Mouse (Mus musculus): ENCODE data around the gene Slc2a3. TPM values are rescaled to one million over a fixed set of nuclear protein-coding genes. Genes with fewer than 3 reads are reported as not detected.

Gene Slc2a3
- total RNA-seq (2014; fragmentation: Nextera tagmentation) (13.3 and 18.9 TPM in 2 replicates), total RNA-seq (2017) (21.5 and 26.2 TPM in 2 replicates)

GRCm38 (mm10) chr6:122801301-122801800, at the start of gene Slc2a3:
TSS of gene Slc2a3 (minus strand) at chr6:122801640.
- ATAC-seq (replicated peaks; ENCODE audit: low FRiP score, low TSS enrichment, poor library complexity, severe bottlenecking): peak; percentile 64

DNA sequence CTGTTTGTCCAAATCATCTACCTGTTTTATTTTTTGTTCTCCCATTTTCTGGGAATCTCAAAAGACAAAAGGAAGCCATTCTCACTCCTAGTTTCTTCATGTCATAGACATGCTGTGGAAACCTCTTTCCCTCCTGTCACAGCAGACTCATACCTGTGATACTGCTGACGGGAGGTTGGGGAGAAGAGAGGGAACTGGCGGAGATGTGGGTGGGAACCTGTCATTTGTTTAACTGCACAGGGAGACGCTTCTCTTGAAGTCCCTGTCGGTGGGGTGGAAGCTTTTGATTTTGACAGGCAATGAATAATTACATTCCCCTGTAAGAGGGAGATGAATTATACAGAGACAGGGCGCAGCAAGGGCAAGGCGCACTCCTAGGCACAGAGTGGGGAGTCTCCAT, 42.3 kb upstream of the Slc2a3 start:
- no peak for ATAC-seq (replicated peaks; ENCODE audit: low FRiP score, low TSS enrichment, poor library complexity, severe bottlenecking)

DNA sequence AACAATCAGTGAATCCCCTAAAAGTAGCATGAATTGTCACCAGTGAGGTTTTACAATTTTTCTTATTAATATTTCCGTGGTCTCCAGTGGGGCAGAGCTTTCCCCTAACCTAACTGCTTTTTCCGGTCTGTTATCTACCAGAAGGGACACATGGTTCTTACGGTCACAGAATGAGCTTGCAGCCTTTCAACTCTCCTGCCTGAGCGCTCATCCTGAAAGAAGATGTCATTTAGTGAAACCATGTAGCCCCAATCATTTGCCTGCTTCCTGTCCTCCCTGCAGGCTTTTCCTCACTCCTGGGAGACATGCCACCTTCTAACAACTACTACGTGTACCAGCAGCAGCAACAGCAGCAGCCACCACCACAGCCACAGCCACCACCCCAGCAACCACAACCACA, 36.1 kb upstream of the Slc2a3 start:
- ATAC-seq (replicated peaks; ENCODE audit: low FRiP score, low TSS enrichment, poor library complexity, severe bottlenecking): no peak

GRCm38 (mm10) chr6:122836974-122837373, 35.5 kb upstream of the Slc2a3 start:
- ATAC-seq (replicated peaks; ENCODE audit: low FRiP score, low TSS enrichment, poor library complexity, severe bottlenecking): no peak

- ATAC-seq (replicated peaks; ENCODE audit: low FRiP score, low TSS enrichment, poor library complexity, severe bottlenecking): peak; percentile 90
These were observed 32.9 kb upstream of the Slc2a3 start for GRCm38 (mm10) chr6:122834365-122834764.

DNA sequence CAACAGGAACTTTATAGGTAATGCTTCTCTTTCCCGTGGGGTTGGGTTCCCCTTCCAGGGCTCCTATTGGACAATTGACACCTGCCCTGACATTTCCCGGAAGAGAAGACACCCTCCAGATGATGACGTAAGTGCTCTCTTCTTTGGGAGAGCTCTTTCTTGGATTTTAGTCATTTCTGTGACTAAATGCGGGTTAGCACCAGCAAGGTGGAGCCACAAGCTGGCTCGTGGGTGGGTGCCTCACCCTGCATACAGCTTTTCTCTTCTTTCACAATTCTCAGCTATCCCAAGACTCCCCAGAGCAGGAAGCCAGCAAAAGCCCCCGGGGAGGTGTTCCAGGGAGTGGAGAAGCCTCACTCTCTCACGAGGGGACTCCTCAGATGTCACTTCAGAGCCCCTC, 31.4 kb upstream of the Slc2a3 start:
- no peak for ATAC-seq (replicated peaks; ENCODE audit: low FRiP score, low TSS enrichment, poor library complexity, severe bottlenecking)

DNA sequence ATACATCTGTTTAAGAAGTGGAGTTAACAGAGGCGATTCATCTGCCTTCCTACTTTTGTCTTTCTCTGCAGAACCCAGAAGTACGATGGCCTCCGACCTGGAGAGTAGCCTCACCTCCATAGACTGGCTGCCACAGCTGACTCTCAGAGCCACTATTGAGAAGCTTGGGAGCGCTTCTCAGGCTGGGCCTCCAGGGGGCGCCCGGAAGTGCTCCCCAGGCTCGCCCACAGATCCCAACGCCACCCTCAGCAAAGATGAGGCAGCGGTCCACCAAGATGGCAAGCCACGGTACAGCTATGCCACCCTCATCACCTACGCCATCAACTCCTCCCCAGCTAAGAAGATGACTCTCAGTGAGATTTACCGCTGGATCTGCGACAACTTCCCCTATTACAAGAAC, 26.6 kb upstream of the Slc2a3 start:
- ATAC-seq (replicated peaks; ENCODE audit: low FRiP score, low TSS enrichment, poor library complexity, severe bottlenecking): peak; percentile 73

DNA sequence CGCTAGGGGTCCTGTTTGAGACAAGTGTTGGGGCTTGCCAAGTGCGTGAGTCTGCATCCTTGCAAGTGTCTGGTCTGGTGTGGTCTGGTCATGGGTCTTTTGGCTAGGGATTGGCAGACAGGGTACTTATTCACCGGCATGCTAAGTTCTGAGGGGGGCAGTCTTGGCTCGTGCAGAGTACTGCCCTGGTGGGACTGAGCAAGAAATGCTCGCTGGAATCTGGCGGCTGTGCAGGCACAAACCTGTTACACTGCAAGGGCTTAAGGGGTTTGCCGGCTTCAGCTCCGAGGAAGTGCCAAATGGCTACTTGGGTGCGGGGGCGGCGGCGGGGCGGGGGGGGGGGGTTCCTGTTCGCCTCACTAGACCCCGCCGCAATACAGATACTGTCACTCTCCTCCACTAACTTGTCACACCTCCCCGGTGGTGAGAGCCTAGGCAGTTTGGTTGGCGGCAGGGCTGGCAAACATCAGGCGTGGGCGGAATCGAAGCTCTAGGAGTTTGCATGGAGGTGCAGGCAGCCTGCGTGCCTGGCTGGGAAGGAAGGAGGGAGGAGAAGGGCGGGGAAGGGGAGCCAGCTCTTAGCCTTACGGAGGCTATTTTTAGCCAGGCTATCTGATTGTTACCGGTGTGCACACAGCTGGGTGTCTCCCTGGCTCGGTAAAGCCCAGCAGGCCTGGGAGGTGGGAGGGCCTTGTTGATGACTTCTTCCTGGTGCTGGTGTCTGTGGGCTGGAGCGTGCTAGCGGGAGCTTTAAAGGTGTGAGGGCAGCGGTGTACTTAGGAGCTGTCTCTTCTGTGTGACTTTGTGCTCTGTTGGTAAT, 24.7 kb upstream of the Slc2a3 start:
- ATAC-seq (replicated peaks; ENCODE audit: low FRiP score, low TSS enrichment, poor library complexity, severe bottlenecking): peak; percentile 95

GRCm38 (mm10) chr6:122825166-122825565, 23.7 kb upstream of the Slc2a3 start:
- no peak for ATAC-seq (replicated peaks; ENCODE audit: low FRiP score, low TSS enrichment, poor library complexity, severe bottlenecking)

GRCm38 (mm10) chr6:122824086-122824485, 22.6 kb upstream of the Slc2a3 start:
- ATAC-seq (replicated peaks; ENCODE audit: low FRiP score, low TSS enrichment, poor library complexity, severe bottlenecking): no peak

DNA sequence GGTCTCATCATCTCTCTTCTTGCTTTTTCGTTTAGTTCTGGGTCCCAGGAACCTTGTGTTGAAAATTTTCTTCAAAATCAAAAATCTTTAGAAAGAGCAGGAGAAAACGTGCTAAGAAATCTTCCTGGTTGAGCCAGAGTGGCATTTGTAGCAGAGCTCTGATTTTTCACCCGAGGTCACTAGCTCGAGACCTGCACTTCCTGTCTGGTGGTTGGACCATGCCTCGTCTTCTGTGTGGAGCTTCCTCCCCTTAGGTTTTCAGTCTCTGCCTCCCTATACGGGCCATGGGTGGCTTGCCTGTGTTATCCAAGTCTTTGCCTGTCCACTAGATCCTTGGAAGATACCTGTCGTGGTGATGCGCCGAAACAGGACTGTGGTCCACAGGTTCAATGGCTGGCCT, 20.4 kb upstream of the Slc2a3 start:
- ATAC-seq (replicated peaks; ENCODE audit: low FRiP score, low TSS enrichment, poor library complexity, severe bottlenecking): no peak

DNA sequence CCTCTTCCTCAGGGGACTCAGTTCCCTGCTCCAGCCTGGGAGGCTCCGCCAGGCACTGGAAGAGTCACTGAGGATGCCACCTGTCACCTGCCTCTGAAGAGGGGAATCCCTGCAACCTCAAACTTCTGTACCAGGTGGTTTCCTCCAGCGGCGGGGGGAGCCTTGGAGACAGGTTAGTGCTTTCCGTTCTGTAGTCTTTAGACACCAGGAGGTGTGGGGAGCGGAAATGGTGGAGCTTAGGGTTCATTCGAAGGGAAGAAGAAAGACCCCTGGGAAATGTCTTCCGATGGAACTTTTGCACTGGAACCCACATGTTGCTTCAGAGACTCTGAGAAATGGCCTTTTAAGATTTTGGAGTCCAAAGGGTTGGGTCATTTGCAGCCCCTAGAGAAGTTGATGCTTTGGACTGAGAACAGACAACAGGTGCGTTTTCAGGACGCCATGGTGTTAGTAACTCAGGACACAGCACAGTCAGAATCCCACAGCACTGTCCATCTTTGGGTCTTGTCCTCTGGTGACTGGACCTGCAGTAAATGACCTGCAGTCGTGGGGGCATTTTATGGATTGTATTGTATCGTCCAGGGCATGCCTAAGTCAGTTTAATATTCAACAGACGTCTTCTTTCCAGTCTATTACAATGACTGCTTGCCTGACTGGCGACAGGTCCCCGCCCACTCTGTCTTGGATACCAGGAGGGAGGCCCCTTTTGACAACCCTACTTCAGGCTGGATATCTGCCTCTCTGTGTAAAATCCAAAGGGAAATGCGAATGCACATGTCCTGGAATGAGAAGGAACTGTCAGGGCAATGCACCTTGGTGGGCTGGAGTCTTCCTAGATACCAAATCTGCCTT, 19.6 kb upstream of the Slc2a3 start:
- ATAC-seq (replicated peaks; ENCODE audit: low FRiP score, low TSS enrichment, poor library complexity, severe bottlenecking): peak; percentile 9; the same call in 1 of the 2 replicates

- peak; percentile 35 for ATAC-seq (replicated peaks; ENCODE audit: low FRiP score, low TSS enrichment, poor library complexity, severe bottlenecking)
These were observed 18.8 kb upstream of the Slc2a3 start for GRCm38 (mm10) chr6:122820071-122820798.

- peak; percentile 73 for ATAC-seq (replicated peaks; ENCODE audit: low FRiP score, low TSS enrichment, poor library complexity, severe bottlenecking)
These were observed 18.0 kb upstream of the Slc2a3 start, which contains the start of gene Foxj2 for GRCm38 (mm10) chr6:122819306-122820070. TSS of gene Foxj2 (plus strand) at chr6:122819914.

DNA sequence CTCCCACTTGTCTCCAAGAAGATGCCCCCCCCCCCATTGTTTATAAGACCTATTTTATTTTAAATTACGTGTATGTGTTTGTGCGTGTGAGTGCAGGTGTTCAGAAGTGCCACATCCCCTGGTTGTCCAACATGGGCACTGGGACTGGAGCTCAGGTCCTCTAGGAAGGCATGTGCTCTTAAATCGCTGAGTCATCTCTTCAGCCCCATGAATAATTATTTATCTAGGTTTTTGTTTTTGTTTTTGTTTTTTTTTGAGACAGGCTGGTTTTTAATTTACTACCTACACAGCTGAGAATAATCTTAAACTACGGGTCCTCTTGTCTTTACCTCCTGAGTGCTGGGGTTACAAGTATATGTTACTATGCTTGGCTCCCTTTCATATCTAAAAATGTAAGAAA, 12.2 kb upstream of the Slc2a3 start:
- no peak for ATAC-seq (replicated peaks; ENCODE audit: low FRiP score, low TSS enrichment, poor library complexity, severe bottlenecking)

- ATAC-seq (replicated peaks; ENCODE audit: low FRiP score, low TSS enrichment, poor library complexity, severe bottlenecking): no peak
These were observed 11.3 kb upstream of the Slc2a3 start for GRCm38 (mm10) chr6:122812716-122813115.

DNA sequence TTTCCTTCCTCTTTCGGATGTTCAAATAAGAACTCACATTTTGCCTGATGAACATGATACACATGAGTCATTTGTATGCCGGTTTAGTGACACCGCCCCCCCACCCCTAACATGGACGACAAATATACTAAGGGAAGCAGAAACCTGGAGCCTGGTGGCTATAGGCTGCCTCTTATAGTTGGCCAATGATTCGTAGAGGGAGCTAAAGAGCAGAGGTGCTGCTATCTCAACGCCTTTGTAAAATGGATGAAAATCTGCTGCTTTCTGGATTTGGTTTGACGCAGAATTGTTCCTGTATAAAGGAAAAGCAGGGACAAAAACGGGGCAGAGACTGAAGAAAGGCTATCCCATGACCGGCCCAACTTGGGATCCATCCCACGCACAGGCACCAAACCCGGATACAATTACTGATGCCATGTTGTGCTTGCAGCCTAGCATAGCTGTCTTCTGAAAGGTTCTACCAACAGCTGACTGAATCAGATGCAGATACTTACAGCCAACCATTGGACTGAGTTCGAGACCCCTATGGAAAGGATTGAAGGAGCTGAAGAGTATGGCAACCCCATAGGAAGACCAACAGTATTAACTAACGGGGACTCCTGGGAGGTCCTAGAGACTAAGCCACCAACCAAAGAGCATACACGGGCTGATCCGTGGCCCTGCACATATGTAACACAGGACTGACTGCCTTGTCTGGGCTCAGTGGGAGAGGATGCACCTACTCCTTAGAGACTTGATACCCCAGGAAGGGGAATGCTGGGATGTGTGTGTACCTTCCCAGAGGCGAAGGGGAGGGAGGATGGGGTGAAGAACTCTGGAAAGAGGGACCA, 10.5 kb upstream of the Slc2a3 start:
- peak; percentile 63 for ATAC-seq (replicated peaks; ENCODE audit: low FRiP score, low TSS enrichment, poor library complexity, severe bottlenecking)

GRCm38 (mm10) chr6:122811280-122811652, 9.8 kb upstream of the Slc2a3 start:
- ATAC-seq (replicated peaks; ENCODE audit: low FRiP score, low TSS enrichment, poor library complexity, severe bottlenecking): peak; percentile 82
